Mouse (Mus musculus): ENCODE data around the gene Dclk3. TPM values are rescaled to one million over a fixed set of nuclear protein-coding genes. Genes with fewer than 3 reads are reported as not detected.

The Dclk3 gene
- polyA plus RNA-seq, 1 experiment: not detected

DNA sequence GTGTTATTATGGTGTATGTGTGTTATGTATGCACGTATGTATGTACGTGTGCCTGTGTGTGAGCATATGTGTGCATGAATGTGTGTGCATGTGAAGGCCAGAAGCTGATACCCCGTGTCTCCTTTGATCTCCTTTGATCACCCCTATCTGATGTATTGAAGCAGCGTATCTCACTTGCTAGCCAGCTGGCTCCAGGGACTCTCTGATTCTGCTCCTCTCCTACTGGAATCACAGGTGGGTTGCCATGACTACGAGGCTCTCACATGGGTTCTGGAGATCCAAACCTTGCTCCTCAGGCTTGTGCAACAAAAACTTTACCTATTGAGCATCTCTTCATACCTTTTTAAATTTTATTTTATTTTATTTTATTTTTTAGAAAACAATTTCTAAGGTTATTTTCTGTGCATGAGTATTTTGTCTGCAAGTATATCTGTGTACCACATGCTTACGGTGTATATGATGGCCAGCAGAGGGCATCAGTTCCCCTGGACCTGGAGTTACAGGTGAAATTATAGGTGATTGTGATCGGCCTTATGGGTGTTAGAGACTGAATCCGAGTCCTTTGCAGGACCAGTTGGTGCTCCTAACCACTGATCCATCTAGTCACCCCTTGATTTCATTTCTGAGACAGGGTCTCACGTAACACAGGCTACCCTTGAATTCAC lies 10.9 kb upstream of the Dclk3 start:
- H3ac ChIP-seq (ENCODE audit: control insufficient read depth, insufficient read length): no peak overlapping the region
- H3K36me3 ChIP-seq (ENCODE audit: control insufficient read depth, insufficient read depth): no peaks in the 10 kb centered on the region
- no peaks in the 10 kb centered on the region for H3K79me2 ChIP-seq (ENCODE audit: control insufficient read depth, insufficient read depth)
- H3K4me2 ChIP-seq (ENCODE audit: low read depth): no peak overlapping the region
- no peak for TF ChIP-seq REST (IDR thresholded peaks at IDR 0.05; ENCODE audit: insufficient read depth, insufficient read length)
- TF ChIP-seq MYOG (IDR thresholded peaks at IDR 0.05; ENCODE audit: control insufficient read depth in 1 of 3, insufficient read depth in 1 of 3, insufficient read length in 2 of 3, low read depth in 2 of 3): no peak
- TF ChIP-seq E2F4 (IDR thresholded peaks at IDR 0.05; ENCODE audit: insufficient read depth): no peak
- no peak for TF ChIP-seq POLR2AphosphoS2 (IDR thresholded peaks at IDR 0.05; ENCODE audit: insufficient read length, low read depth)
- no peak for TF ChIP-seq POLR2A (IDR thresholded peaks at IDR 0.05; ENCODE audit: insufficient read length, low read depth)
- TF ChIP-seq USF1 (IDR thresholded peaks at IDR 0.05; ENCODE audit: low read depth): no peak
- TF ChIP-seq TCF3 (IDR thresholded peaks at IDR 0.05; ENCODE audit: insufficient read length, low read depth): no peak
- no peak for TF ChIP-seq TCF12 (IDR thresholded peaks at IDR 0.05; ENCODE audit: insufficient read depth, poor library complexity, severe bottlenecking)
- no peak for TF ChIP-seq CEBPB (IDR thresholded peaks at IDR 0.05; ENCODE audit: insufficient read depth, poor library complexity, severe bottlenecking)
- TF ChIP-seq SRF (IDR thresholded peaks at IDR 0.05; ENCODE audit: control insufficient read depth, insufficient read length, low read depth): no peak
- TF ChIP-seq MAX (IDR thresholded peaks at IDR 0.05; ENCODE audit: low read depth): no peak
- TF ChIP-seq MYOD1 (IDR thresholded peaks at IDR 0.05; ENCODE audit: control insufficient read depth in 1 of 3, insufficient read length in 2 of 3, low read depth in 2 of 3): no peak
- no peaks in the 10 kb centered on the region for H3K27me3 ChIP-seq (ENCODE audit: control insufficient read depth, insufficient read depth, insufficient read length)
- H3K4me3 ChIP-seq: no peak overlapping the region

DNA sequence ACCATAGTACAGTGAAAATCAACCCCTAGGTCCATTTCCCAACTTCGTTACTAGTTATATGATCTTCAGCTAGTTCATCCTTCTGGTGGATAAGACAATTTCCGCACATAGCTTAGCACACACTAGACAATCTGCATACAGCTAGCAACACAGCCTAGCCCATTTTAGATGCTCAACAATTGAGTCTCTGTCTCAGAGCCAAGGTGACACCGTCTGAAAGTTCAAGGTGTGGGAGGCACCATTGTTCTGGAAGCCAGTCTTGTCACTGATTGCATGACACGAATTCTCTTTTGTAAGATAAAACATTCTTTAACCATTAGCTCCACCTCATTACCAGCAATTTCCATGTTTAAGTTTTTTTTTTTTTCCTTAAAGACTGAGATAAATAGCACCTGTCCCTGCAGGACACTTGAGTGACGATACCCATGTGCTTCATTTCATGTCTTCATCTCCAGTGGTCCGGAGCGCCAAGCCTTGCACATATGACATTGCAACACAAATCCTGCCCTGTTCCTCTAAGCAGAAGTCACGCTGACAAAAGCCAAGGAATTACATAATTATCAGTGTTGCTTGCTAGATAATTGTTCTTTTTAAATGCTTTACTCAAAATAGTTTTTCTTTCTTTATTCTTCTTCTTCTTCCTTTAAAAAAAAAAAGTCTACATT lies 10.1 kb upstream of the Dclk3 start:
- H3K27me3 ChIP-seq (ENCODE audit: control insufficient read depth, insufficient read depth, insufficient read length): no peaks in the 10 kb centered on the region
- H3ac ChIP-seq (ENCODE audit: control insufficient read depth, insufficient read length): no peak overlapping the region
- no peak overlapping the region for H3K4me3 ChIP-seq
- H3K36me3 ChIP-seq (ENCODE audit: control insufficient read depth, insufficient read depth): no peaks in the 10 kb centered on the region
- H3K4me2 ChIP-seq (ENCODE audit: low read depth): no peak overlapping the region
- TF ChIP-seq CEBPB (IDR thresholded peaks at IDR 0.05; ENCODE audit: insufficient read depth, poor library complexity, severe bottlenecking) (no peak), MAX (IDR thresholded peaks at IDR 0.05; ENCODE audit: low read depth) (no peak), TCF12 (IDR thresholded peaks at IDR 0.05; ENCODE audit: insufficient read depth, poor library complexity, severe bottlenecking) (no peak), SRF (IDR thresholded peaks at IDR 0.05; ENCODE audit: control insufficient read depth, insufficient read length, low read depth) (no peak), POLR2AphosphoS2 (IDR thresholded peaks at IDR 0.05; ENCODE audit: insufficient read length, low read depth) (no peak), MYOG (IDR thresholded peaks at IDR 0.05; ENCODE audit: control insufficient read depth in 1 of 3, insufficient read depth in 1 of 3, insufficient read length in 2 of 3, low read depth in 2 of 3) (no peak), POLR2A (IDR thresholded peaks at IDR 0.05; ENCODE audit: insufficient read length, low read depth) (no peak), USF1 (IDR thresholded peaks at IDR 0.05; ENCODE audit: low read depth) (no peak), TCF3 (IDR thresholded peaks at IDR 0.05; ENCODE audit: insufficient read length, low read depth) (no peak), MYOD1 (IDR thresholded peaks at IDR 0.05; ENCODE audit: control insufficient read depth in 1 of 3, insufficient read length in 2 of 3, low read depth in 2 of 3) (no peak), REST (IDR thresholded peaks at IDR 0.05; ENCODE audit: insufficient read depth, insufficient read length) (no peak), E2F4 (IDR thresholded peaks at IDR 0.05; ENCODE audit: insufficient read depth) (no peak)
- H3K79me2 ChIP-seq (ENCODE audit: control insufficient read depth, insufficient read depth): no peaks in the 10 kb centered on the region

DNA sequence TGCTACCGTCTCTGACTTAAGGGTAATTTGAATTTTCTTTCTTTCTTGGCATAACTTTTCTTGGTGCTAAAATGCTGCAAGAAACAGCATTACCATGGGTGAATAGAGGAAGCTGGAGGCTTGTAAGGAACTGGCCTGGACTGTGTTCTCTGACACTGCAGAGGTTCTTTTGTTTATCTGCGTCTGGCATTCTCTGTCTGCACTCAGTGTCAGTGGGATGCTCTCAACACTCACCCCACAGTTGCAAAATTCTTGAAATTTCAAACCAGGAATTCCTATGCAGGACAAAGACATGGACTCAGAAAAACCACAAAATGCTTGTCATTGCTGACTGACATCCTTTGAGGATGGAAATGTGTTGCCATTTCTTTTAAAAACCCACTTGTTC lies 9.5 kb upstream of the Dclk3 start:
- Histone ChIP-seq H3K4me3 (no peak overlapping the region), H3ac (ENCODE audit: control insufficient read depth, insufficient read length) (no peak overlapping the region), H3K27me3 (ENCODE audit: control insufficient read depth, insufficient read depth, insufficient read length) (no peaks in the 10 kb centered on the region), H3K79me2 (ENCODE audit: control insufficient read depth, insufficient read depth) (no peaks in the 10 kb centered on the region), H3K36me3 (ENCODE audit: control insufficient read depth, insufficient read depth) (no peaks in the 10 kb centered on the region), H3K4me2 (ENCODE audit: low read depth) (no peak overlapping the region)
- no peak for TF ChIP-seq REST (IDR thresholded peaks at IDR 0.05; ENCODE audit: insufficient read depth, insufficient read length)
- TF ChIP-seq SRF (IDR thresholded peaks at IDR 0.05; ENCODE audit: control insufficient read depth, insufficient read length, low read depth): no peak
- TF ChIP-seq MAX (IDR thresholded peaks at IDR 0.05; ENCODE audit: low read depth): no peak
- TF ChIP-seq TCF12 (IDR thresholded peaks at IDR 0.05; ENCODE audit: insufficient read depth, poor library complexity, severe bottlenecking): no peak
- TF ChIP-seq MYOG (IDR thresholded peaks at IDR 0.05; ENCODE audit: control insufficient read depth in 1 of 3, insufficient read depth in 1 of 3, insufficient read length in 2 of 3, low read depth in 2 of 3): no peak
- TF ChIP-seq POLR2AphosphoS2 (IDR thresholded peaks at IDR 0.05; ENCODE audit: insufficient read length, low read depth): no peak
- TF ChIP-seq MYOD1 (IDR thresholded peaks at IDR 0.05; ENCODE audit: control insufficient read depth in 1 of 3, insufficient read length in 2 of 3, low read depth in 2 of 3): no peak
- TF ChIP-seq TCF3 (IDR thresholded peaks at IDR 0.05; ENCODE audit: insufficient read length, low read depth): no peak
- no peak for TF ChIP-seq CEBPB (IDR thresholded peaks at IDR 0.05; ENCODE audit: insufficient read depth, poor library complexity, severe bottlenecking)
- TF ChIP-seq POLR2A (IDR thresholded peaks at IDR 0.05; ENCODE audit: insufficient read length, low read depth): no peak
- TF ChIP-seq E2F4 (IDR thresholded peaks at IDR 0.05; ENCODE audit: insufficient read depth): no peak
- TF ChIP-seq USF1 (IDR thresholded peaks at IDR 0.05; ENCODE audit: low read depth): no peak

GRCm38 (mm10) chr9:111435429-111435828 lies 3.5 kb upstream of the Dclk3 start:
- no peaks in the 10 kb centered on the region for H3K79me2 ChIP-seq (ENCODE audit: control insufficient read depth, insufficient read depth)
- H3ac ChIP-seq (ENCODE audit: control insufficient read depth, insufficient read length): no peak overlapping the region
- H3K4me3 ChIP-seq: no peak overlapping the region
- TF ChIP-seq MAX (IDR thresholded peaks at IDR 0.05; ENCODE audit: low read depth) (no peak), CEBPB (IDR thresholded peaks at IDR 0.05; ENCODE audit: insufficient read depth, poor library complexity, severe bottlenecking) (no peak)
- no peak overlapping the region for H3K4me2 ChIP-seq (ENCODE audit: low read depth)
- H3K27me3 ChIP-seq (ENCODE audit: control insufficient read depth, insufficient read depth, insufficient read length): peaks cover 16% of the 10 kb centered on the region
- no peaks in the 10 kb centered on the region for H3K36me3 ChIP-seq (ENCODE audit: control insufficient read depth, insufficient read depth)
